Mouse (Mus musculus) olfactory bulb, adult 2 months (tissue): ENCODE data around the gene Gm29776.

ENCODE experiments used
- CTCF ChIP-seq: fragments of 200-500 bp; IDR thresholded peaks from 2 replicates; pipeline ENCODE4 v1.5.1; 2012; ENCODE audit warnings: low read depth, mild to moderate bottlenecking, low read length, moderate library complexity; ENCODE audit not compliant: insufficient read depth
- POLR2A ChIP-seq: fragments of 200-500 bp; IDR thresholded peaks from 2 replicates; pipeline ENCODE4 v1.6.1; 2012; ENCODE audit warnings: mild to moderate bottlenecking, low read depth, low read length, moderate library complexity; ENCODE audit not compliant: insufficient read depth

DNA sequence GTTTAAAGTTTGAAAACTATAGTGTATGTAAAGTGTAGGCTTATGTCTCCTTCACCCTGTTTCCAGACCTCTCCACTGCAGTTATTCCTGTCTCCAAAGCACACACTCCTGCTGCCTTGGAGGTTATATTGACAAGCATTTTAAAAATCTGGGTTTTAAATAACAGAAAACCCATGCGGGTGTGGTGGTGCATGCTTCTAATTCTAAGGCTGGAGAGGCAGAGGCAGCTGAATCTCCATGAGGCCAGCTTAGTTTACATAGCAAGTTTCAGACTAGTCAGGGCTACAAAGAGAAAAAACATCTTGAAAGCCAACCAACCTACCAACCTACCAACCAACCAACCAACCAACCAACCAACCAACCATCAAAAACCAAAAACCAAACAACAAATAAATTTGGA lies 16.8 kb upstream of the Gm29776 start:
- TF ChIP-seq CTCF: no peak
- TF ChIP-seq POLR2A: no peak
